Mouse (Mus musculus): ENCODE measurements at regions not wholly inside any gene's neighbourhood (a gene's known extent, or its start where the extent isn't known, plus 50 kb on each side); places are given as distances from the start of the nearest gene placed in this dataset.

GRCm38 (mm10) chr3:60138319-60138718 lies 56.6 kb downstream of the Sucnr1 start:
- DNase-seq (ENCODE audit: low spot score) = no peak

GRCm38 (mm10) chr3:60159865-60160264 lies 78.2 kb downstream of the Sucnr1 start:
- no peak for DNase-seq (ENCODE audit: low spot score)

- DNase-seq (ENCODE audit: low spot score) = no peak
Observed at GRCm38 (mm10) chr3:60167633-60168032, 86.0 kb downstream of the Sucnr1 start.

GRCm38 (mm10) chr3:60168135-60168926 lies 86.7 kb downstream of the Sucnr1 start:
- no peak for DNase-seq (ENCODE audit: low spot score)

GRCm38 (mm10) chr3:60169606-60170005 lies 87.9 kb downstream of the Sucnr1 start:
- DNase-seq (ENCODE audit: low spot score) = no peak

GRCm38 (mm10) chr3:60184481-60184880 lies 102.8 kb downstream of the Sucnr1 start:
- DNase-seq (ENCODE audit: low spot score) = no peak

GRCm38 (mm10) chr3:60196031-60196430 lies 114.4 kb downstream of the Sucnr1 start:
- DNase-seq (ENCODE audit: low spot score) = no peak

GRCm38 (mm10) chr3:60207936-60208335 lies 126.3 kb downstream of the Sucnr1 start:
- DNase-seq (ENCODE audit: low spot score) = no peak

GRCm38 (mm10) chr3:60218938-60219337 lies 137.3 kb downstream of the Sucnr1 start:
- no peak for DNase-seq (ENCODE audit: low spot score)

GRCm38 (mm10) chr3:60240664-60241063 lies 159.0 kb downstream of the Sucnr1 start:
- no peak for DNase-seq (ENCODE audit: low spot score)

GRCm38 (mm10) chr3:60266666-60267415 lies 185.2 kb downstream of the Sucnr1 start:
- no peak for DNase-seq (ENCODE audit: low spot score)

- no peak for DNase-seq (ENCODE audit: low spot score)
Observed at GRCm38 (mm10) chr3:60267416-60268174, 185.9 kb downstream of the Sucnr1 start.

- no peak for DNase-seq (ENCODE audit: low spot score)
Observed at GRCm38 (mm10) chr3:60270463-60270862, 188.8 kb downstream of the Sucnr1 start.

GRCm38 (mm10) chr3:60273744-60274143 lies 192.1 kb downstream of the Sucnr1 start:
- DNase-seq (ENCODE audit: low spot score) = no peak

- no peak for DNase-seq (ENCODE audit: low spot score)
Observed at GRCm38 (mm10) chr3:60275249-60275838, 193.7 kb downstream of the Sucnr1 start.

- no peak for DNase-seq (ENCODE audit: low spot score)
Observed at GRCm38 (mm10) chr3:60277791-60278190, 194.8 kb upstream of the Mbnl1 start.

GRCm38 (mm10) chr3:60281229-60281628 lies 191.4 kb upstream of the Mbnl1 start:
- DNase-seq (ENCODE audit: low spot score) = no peak

- DNase-seq (ENCODE audit: low spot score) = no peak
Observed at GRCm38 (mm10) chr3:60281959-60282495, 190.6 kb upstream of the Mbnl1 start.

- no peak for DNase-seq (ENCODE audit: low spot score)
Observed at GRCm38 (mm10) chr3:60292142-60292541, 180.5 kb upstream of the Mbnl1 start.

GRCm38 (mm10) chr3:60292940-60293339 lies 179.7 kb upstream of the Mbnl1 start:
- DNase-seq (ENCODE audit: low spot score) = no peak

GRCm38 (mm10) chr3:60305399-60305798 lies 167.2 kb upstream of the Mbnl1 start:
- DNase-seq (ENCODE audit: low spot score) = no peak

GRCm38 (mm10) chr3:60310402-60310801 lies 162.2 kb upstream of the Mbnl1 start:
- no peak for DNase-seq (ENCODE audit: low spot score)

Measured in ovary, adult 18-20 months (tissue).